Mouse (Mus musculus) hindbrain, embryonic 11.5 days (tissue): ENCODE measurements around the gene Pdgfd. TPM values are rescaled to one million over a fixed set of nuclear protein-coding genes. Genes with fewer than 3 reads are reported as not detected.

ENCODE experiments used
- ATAC-seq: fragments of 200-750 bp; cut with Nextera tagmentation; 2 replicates; pipeline ENCODE4 v1.8.0; 2017; ENCODE audit warnings: mild to moderate bottlenecking, moderate TSS enrichment, moderate library complexity; ENCODE audit not compliant: low FRiP score
- DNase-seq: peaks from one replicate; pipeline ENCODE4 v3.0.0-alpha.2; 2015; ENCODE audit warnings: low spot score
- H3K27ac ChIP-seq: fragments of 300-500 bp; sonication (generic); 2 replicates; pipeline ENCODE4 v1.5.1; 2014; ENCODE audit warnings: mild to moderate bottlenecking, low read depth, low read length
- H3K27me3 ChIP-seq: fragments of 300-500 bp; sonication (generic); 2 replicates; pipeline ENCODE4 v1.6.1; 2014; ENCODE audit warnings: mild to moderate bottlenecking, low read length, moderate library complexity, mixed read lengths; ENCODE audit not compliant: control insufficient read depth, insufficient read depth
- H3K36me3 ChIP-seq: fragments of 300-500 bp; sonication (generic); 2 replicates; pipeline ENCODE4 v1.6.1; 2014; ENCODE audit warnings: mild to moderate bottlenecking, low read length, moderate library complexity, mixed read lengths; ENCODE audit not compliant: control insufficient read depth, insufficient read depth
- H3K4me1 ChIP-seq: fragments of 300-500 bp; sonication (generic); replicated peaks from 2 replicates; pipeline ENCODE4 v1.6.1; 2014; ENCODE audit warnings: low read length, mixed read lengths; ENCODE audit not compliant: control insufficient read depth, insufficient read depth
- H3K4me2 ChIP-seq: fragments of 300-500 bp; sonication (generic); replicated peaks from 2 replicates; pipeline ENCODE4 v1.6.1; 2014; ENCODE audit warnings: mild to moderate bottlenecking, low read depth, low read length
- H3K4me3 ChIP-seq: fragments of 300-500 bp; sonication (generic); 2 replicates; pipeline ENCODE4 v1.5.1; 2014; ENCODE audit warnings: low read depth, low read length
- H3K9ac ChIP-seq: fragments of 300-500 bp; sonication (generic); 2 replicates; pipeline ENCODE4 v1.6.1; 2014; ENCODE audit warnings: low read depth, low read length
- H3K9me3 ChIP-seq: fragments of 300-500 bp; sonication (generic); 2 replicates; pipeline ENCODE4 v1.6.1; 2016; ENCODE audit warnings: low read length; ENCODE audit not compliant: control insufficient read depth
- WGBS: fragments of 180-500 bp; shearing (Covaris S2); extraction: QIAGEN DNeasy Blood & Tissue Kit; methylation state at CpG from one replicate; pipeline ENCODE4 v1.1.7; 2014; 5-methylcytosine and 5-hydroxymethylcytosine counted together
- polyA plus RNA-seq: library from polyadenylated mRNA; unstranded; fragments of >200 nt; fragmentation: Nextera tagmentation; extraction: Ambion mirVana; gene quantifications from 2 replicates; pipeline ENCODE4 v1.2.1, GENCODE M21; 2014

Pdgfd gene
- polyA plus RNA-seq, 1 experiment from 2014 or later = 3.8 TPM

DNA sequence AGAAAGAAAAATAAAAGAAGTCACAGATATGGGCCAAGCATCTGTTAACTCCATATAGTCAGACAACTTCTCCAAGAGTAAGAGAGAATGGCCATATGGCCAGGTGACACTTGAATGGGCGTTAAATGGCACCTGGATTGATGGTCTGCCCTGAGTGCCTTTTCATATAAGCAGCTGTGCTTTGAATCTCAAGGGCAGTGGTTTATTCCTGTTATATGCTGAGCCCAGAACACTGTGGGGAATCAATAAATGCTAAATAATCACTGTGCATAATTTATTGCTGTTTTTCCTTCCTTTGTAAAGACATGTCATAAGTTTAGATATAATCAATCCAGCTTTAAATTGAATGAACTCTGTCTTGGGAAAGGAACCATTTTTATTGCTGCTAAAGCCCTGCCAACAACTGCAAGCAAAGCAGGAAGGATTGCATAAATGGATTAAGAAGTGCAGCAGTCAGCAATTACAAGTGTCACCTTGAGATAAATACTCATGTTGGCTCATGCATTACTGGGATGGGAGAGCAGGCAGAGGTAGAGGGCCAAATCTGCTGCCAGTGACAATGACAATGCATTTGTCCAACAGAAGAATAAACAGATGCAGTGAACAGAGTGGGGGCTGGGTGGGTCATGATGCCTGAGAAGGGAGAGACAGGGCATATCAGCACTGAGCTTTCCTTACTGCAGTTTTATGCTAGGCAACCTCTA lies 185.0 kb downstream of the Pdgfd start:
- H3K4me1 ChIP-seq = no peaks in the 10 kb centered on the region
- H3K9me3 ChIP-seq = no peaks in the 10 kb centered on the region
- no peaks in the 10 kb centered on the region for H3K36me3 ChIP-seq
- DNase-seq (no peak), ATAC-seq (peak; percentile 66)
- no peak overlapping the region for H3K9ac ChIP-seq
- WGBS = 72% methylated on average over 1 of the region's 1 CpGs
- H3K27ac ChIP-seq = no peak overlapping the region
- H3K4me2 ChIP-seq = no peak overlapping the region
- H3K27me3 ChIP-seq = no peaks in the 10 kb centered on the region
- H3K4me3 ChIP-seq = no peak overlapping the region

DNA sequence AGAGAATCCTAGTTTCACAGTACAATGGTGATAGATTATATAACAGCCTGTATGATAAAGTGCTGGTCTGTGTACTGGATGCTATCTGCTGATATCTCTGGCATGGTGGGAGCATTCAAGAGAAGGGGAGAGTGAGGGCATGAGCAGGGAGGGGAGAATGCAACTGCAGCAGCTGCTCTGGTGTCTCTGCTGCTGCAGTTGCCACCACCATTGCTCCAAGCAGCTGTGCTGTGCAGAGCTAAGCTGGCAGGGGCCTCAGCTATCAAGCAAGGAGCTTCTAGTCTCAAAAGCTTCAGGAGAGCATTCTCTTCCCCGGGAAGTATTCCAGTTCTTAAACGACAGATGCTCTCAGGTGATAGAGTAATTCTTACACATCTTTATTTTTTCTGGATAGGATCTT lies 192.4 kb downstream of the Pdgfd start:
- Histone ChIP-seq H3K9me3 (no peaks in the 10 kb centered on the region), H3K4me2 (no peak overlapping the region), H3K27me3 (no peaks in the 10 kb centered on the region), H3K4me1 (no peaks in the 10 kb centered on the region), H3K36me3 (no peaks in the 10 kb centered on the region), H3K4me3 (no peak overlapping the region), H3K27ac (no peak overlapping the region), H3K9ac (no peak overlapping the region)
- WGBS = 82% methylated on average over 2 of the region's 2 CpGs
- ATAC-seq (no peak), DNase-seq (no peak)

DNA sequence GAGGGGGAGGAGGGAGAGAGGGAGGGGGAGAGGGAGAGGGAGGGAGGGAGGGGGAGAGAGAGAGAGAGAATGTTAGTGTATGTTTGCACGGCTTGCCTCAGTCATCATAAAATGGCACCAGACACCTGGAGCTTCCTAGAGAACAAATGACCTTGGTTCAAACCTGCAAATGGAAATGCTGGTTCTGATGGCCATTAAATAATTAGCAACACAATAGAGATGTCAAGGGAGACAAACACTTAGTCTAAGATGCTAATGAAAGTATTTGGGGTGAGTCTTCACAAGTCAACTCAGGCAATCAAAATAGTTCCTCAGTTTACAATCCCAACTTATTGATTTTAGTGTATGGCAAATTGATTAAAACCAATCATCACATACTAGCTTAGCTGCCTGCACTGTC lies 198.2 kb downstream of the Pdgfd start:
- 75% methylated on average over 1 of the region's 1 CpGs for WGBS
- Histone ChIP-seq H3K27me3 (no peaks in the 10 kb centered on the region), H3K36me3 (no peaks in the 10 kb centered on the region), H3K4me1 (no peaks in the 10 kb centered on the region), H3K9ac (no peak overlapping the region), H3K27ac (no peak overlapping the region), H3K4me3 (no peak overlapping the region), H3K9me3 (no peaks in the 10 kb centered on the region), H3K4me2 (no peak overlapping the region)
- no peak for ATAC-seq
- no peak for DNase-seq

DNA sequence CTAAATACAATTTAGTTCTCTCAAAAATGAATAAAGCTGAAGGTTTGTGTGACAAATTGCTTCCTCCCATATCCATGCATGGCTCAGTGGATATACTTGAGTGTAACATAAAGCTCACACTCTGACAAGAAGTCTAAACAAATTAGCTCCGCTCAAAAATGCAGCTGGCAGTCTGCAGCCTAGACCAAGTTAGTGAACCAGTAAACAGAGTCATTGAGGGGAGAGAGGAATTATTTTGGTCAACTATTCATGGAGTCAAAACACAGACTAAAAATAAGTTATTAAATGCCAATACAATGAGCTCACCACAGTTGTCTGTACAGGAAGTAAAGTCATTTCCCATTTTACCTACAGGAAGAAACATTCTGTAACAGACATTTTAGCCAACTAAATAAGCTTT lies 233.4 kb downstream of the Pdgfd start:
- DNase-seq = no peak
- no peaks in the 10 kb centered on the region for H3K4me1 ChIP-seq
- H3K27ac ChIP-seq = no peak overlapping the region
- H3K4me2 ChIP-seq = no peak overlapping the region
- 62% methylated on average over 1 of the region's 1 CpGs for WGBS
- no peak overlapping the region for H3K9ac ChIP-seq
- ATAC-seq = no peak
- no peak overlapping the region for H3K4me3 ChIP-seq
- no peaks in the 10 kb centered on the region for H3K36me3 ChIP-seq
- no peaks in the 10 kb centered on the region for H3K27me3 ChIP-seq
- H3K9me3 ChIP-seq = no peaks in the 10 kb centered on the region

DNA sequence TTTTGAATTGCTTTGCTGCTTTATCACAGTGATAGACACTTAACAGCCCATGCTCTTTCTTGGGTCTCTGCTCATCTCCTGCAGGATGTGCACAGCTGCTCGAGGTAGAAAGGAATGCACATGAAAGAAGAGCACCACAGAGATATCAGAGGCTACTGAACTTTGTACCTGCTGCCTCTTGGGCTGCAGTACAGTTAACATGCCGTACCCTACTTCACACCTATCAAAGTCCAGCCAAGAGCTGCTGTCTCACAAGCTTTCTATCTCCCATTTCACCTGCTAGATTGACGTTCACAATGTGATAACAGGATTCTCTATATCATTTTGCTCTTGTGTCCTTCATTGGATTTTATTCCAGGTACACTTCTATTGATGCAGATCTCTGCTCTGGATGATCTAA lies 238.2 kb downstream of the Pdgfd start:
- Histone ChIP-seq H3K9me3 (no peaks in the 10 kb centered on the region), H3K27me3 (no peaks in the 10 kb centered on the region), H3K9ac (no peak overlapping the region), H3K27ac (no peak overlapping the region), H3K4me2 (no peak overlapping the region), H3K4me3 (no peak overlapping the region), H3K4me1 (no peaks in the 10 kb centered on the region), H3K36me3 (no peaks in the 10 kb centered on the region)
- no peak for DNase-seq
- no peak for ATAC-seq
- 71% methylated on average over 3 of the region's 3 CpGs for WGBS

DNA sequence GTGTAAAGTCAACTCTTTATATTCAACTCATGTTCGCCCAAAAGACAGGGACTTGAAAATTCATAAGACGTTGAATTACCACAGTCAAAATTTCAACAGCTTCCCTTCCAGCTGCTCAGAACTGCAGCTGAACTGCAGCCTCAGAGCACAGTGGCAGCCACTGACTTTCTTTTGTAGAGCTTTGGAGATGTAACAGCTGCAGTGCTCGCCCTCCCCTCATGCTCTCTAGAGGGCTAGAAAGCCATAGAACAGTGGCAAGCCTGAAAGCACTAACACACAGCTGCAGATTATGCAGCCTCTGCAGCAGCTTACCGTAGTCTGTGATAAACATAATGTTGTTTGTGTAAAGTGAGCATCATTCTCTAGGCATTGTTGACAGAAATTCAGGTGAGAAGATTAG lies 239.6 kb downstream of the Pdgfd start:
- no peaks in the 10 kb centered on the region for H3K27me3 ChIP-seq
- H3K4me3 ChIP-seq = no peak overlapping the region
- H3K9me3 ChIP-seq = no peaks in the 10 kb centered on the region
- no peaks in the 10 kb centered on the region for H3K36me3 ChIP-seq
- no peak for ATAC-seq
- H3K4me1 ChIP-seq = no peaks in the 10 kb centered on the region
- DNase-seq = peak; percentile 1
- H3K9ac ChIP-seq = no peak overlapping the region
- no peak overlapping the region for H3K4me2 ChIP-seq
- whole genome bisulfite sequencing = 62% methylated on average over 4 of the region's 4 CpGs
- H3K27ac ChIP-seq = no peak overlapping the region

DNA sequence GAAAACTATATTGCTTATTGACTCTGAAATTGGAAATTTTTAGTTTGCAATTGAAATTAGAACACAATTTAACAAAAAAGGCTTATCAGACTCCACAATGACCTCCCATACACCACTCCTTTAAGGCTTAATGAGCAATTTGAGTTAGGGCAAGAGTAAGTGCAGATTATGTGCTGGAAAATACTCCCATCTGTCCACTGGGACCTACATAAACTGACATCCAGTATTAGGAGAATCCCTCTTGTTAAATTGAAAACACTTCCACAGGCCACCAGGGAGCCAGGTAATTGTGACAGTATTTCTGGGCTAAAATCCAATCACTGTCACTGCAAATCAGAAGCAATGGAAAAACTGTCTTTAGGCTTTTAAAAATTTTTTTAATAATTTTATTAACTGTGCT lies 256.2 kb downstream of the Pdgfd start:
- Histone ChIP-seq H3K4me1 (no peaks in the 10 kb centered on the region), H3K36me3 (no peaks in the 10 kb centered on the region), H3K27ac (no peak overlapping the region), H3K9me3 (no peaks in the 10 kb centered on the region), H3K4me3 (no peak overlapping the region), H3K27me3 (no peaks in the 10 kb centered on the region), H3K9ac (no peak overlapping the region), H3K4me2 (no peak overlapping the region)
- ATAC-seq = no peak
- no peak for DNase-seq

Other genes with a start within 250 kb of the Pdgfd start
- 0.01 and 0.08 TPM in 2 replicates for gene Ddi1, start 101.3 kb downstream of the Pdgfd start, polyA plus RNA-seq